Mouse (Mus musculus) megakaryocyte-erythroid progenitor cell, adult 5-6 weeks (primary cell): ENCODE measurements around the gene Rgl1. TPM values are rescaled to one million over a fixed set of nuclear protein-coding genes. Genes with fewer than 3 reads are reported as not detected.

Experiments used
- ATAC-seq: replicated peaks from 2 replicates; pipeline ENCODE4 v1.8.0; 2016; ENCODE audit warnings: mild to moderate bottlenecking, inconsistent platforms; ENCODE audit not compliant: severe bottlenecking, poor library complexity, low FRiP score, low TSS enrichment
- total RNA-seq, 2 experiments: library from RNA; stranded (forward) in 1 of 2; stranded (reverse) in 1 of 2; fragments of 200-1000, 215-1000 nt in 1 of 2; fragments of >200 nt in 1 of 2; fragmentation: Nextera tagmentation in 1 of 2; gene quantifications; 2 replicates each; pipeline ENCODE4 v1.2.3; 2014 to 2017

Rgl1 gene
- total RNA-seq, 2 experiments from 2014 or later, result 2.7 to 7.3 TPM

DNA sequence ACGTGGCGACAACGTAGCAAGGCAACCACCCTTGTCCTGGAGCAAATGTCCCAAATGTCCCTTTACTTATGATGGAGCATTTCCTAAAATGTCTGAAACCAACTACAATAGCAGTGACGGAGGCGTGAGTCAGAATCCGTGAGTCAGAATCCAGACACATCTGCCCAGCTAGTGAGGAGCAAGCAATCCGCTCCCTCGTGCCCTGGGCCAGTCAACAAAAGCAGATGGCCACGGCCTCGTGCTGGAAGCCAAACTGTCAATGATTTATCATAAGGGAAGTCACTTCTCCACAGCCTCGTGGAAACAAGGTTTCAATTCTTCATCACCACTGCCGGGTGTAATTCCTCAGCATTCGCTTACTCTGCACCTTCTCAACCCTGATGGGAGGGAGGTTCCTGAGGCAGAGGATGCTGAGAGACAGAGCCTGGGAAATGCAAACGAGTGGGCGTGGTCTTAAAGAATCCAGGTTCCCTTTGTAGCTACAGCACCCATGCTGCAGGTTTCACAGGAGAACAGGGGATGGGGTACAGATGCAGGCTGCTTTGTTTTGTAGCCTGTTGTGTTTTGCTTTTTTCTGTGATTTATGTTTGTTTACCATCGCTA, 229.6 kb downstream of the Rgl1 start:
- ATAC-seq, result no peak

DNA sequence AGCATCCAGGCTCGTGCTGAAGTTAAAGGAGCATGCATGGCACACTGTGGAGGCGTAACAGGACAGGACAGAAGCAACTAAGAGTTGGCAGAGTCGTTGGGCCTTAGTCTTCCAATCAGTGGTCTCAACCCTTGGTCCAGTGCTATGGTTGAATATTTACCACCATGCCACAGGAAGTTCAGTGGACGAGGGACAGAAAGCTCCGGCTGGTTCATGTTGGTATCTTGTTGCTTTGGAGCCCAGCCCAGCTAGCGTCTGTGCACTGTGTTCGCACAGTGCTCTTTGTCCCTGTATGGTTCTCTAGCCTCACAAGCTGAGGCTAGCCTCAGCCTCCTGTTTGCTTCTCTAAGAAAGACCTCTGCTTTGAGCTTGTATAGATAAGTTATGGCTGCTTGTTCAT, 231.6 kb downstream of the Rgl1 start:
- ATAC-seq, result no peak

DNA sequence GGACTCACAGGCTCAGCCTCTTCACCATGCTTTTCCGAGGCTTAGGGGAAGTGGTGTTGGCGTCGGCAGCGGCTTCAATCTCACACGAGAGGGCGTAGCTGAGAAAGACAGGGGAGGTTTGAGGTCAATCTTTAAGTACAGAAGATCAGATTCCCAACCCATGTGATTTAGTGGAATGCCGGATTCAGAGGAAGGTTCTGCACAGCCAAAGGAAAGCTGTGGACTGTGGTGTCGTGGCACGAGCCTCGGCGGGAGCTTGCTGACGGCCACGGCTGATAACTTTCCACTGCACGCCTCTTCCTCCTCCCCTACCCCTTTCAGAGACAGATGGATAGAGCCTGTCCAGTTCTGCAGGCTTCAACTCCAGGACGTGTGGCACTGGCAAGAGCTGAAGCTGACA, 234.7 kb downstream of the Rgl1 start:
- 0 out of 2 replicates have a peak, but pooled peaks have one; percentile 35 for ATAC-seq

DNA sequence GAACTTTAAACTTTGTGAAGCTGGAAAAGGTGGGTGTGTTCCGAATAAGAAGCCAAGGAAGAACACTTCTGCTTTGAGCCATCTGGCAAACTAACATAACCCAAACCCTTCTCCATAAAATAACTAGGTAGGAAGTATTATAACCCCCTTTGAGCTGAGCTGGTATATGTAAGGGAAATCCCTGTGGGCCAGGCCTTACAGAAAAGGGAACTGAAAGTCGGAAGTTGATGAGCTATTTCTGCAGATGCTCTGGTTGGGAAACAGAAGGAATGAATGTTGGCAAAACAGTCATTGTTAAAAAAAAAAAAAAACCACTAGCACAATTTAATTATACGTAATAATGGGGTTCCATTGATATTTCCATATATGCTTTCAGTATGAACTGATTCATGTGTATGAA, 237.4 kb downstream of the Rgl1 start:
- no peak for ATAC-seq

DNA sequence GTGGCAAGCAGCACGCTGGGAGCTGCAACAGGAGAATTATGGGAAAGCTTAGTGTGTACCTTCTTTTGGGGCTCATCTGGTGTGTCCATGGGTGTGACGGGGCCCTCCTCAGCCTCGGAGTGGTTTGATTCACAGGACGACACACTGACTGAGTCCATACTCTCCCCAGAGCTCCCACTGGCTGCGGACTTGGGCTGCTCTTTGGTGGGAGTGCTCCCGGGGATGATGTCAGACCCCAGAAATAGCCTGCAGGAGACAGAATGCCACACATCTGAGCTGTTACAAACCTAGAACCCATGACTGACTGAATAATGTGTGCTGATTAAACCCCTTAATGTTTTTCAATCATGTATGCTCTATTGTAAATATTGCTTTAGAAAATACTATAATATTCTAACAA, 237.9 kb downstream of the Rgl1 start:
- no peak for ATAC-seq

DNA sequence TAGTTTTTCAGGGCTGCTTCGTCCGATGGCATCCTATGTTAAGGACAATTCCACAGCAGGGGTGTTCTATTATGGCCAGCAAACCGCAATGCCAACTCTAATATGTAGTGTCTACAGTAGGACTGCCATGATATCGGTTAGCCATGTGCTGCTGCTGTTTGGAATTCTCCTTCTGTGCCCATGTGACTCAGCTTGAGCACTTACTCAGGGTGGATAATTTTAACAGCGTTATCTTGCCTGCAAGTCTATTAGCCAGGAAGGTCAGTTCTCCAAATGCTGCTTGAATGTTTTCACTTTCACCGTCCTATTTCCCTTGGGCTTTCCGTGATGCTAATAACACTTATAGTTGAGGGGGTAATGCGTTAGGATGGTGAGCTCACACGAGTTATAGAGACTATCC, 240.0 kb downstream of the Rgl1 start:
- no peak for ATAC-seq

DNA sequence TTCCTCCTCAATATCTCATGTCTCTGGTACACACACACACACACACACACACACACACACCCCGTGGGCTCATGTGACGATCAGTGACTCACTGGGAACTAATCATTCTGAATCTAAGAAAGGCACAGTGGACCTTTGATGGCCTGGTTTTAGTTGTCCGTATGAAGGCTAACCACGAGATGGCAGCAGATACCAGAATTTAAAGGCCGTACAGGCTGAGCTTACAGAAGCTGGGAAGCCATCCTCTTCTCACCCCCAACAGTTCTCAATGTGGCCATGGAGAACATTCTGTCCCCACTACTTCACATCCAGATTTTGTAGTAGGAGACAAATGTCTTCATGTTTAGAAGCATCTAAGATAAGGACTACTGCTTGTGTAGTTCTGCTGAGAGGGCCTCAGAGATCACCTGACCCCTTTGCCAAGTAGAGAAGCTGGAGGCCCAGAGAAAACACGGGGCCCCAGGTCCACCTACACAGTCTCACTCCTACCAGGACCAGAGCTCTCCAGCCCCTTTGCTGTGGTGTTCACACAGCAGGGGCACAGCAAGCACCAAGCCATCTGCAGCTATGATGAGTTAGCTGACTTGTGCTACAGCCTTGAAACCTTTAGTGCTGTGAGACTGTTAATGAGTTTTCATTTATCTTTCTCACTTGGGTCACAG, 241.0 kb downstream of the Rgl1 start:
- peak; percentile 88 for ATAC-seq

DNA sequence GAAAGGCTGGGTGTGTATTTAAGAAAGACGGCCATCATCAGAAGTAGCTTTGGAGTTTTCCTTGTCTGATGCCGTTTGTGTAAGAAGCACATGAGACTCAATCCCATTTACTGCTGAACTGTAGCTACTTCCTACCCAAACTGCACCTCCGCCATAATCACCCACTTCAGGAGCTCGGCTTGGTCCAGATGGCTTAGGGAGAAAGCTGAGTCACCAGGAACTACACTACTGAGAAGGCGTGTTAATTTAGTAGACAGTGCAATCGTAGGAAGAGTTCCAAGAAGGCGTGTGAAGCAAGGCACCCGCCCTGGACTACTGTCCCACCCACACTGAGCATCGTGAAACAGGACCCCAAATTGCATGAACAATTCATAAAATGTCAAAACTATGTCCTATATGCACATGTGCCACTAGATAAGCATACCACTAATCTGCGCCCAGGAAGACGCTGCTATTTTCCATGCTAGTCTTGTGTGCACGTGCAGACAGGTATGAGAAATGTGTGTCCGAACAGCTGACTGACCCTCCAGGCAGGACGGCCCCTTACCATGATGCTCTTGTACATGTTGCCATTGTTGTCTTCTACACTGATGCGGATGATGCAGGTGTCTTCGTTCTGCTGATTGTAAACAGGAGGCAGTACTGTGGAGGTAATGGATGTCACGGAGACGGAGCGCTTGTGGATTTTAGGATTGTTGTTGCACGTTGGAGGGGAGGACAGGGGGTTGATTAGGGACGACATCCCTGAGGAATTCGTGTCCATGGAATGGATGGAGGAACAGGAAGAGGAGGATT, 241.9 kb downstream of the Rgl1 start:
- no peak for ATAC-seq

DNA sequence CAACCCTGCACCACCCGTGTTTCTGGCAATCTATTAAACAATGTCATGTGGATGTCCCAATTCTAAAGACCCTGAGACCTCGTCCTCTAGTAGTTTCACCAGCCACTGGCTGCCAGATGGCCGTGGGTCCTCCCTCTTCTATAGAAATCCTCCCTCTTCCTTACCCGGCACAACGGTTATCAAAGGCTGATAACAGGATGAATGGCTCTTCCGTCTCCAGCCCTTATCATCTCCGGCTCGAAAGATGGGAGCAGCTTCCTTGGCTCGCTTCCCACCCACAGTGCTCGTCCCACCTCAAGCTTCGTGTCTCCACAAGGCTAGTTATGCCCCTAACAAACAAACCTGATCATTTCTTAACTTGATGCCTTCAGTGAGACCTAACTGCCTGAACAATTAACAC, 242.9 kb downstream of the Rgl1 start:
- ATAC-seq, result no peak

DNA sequence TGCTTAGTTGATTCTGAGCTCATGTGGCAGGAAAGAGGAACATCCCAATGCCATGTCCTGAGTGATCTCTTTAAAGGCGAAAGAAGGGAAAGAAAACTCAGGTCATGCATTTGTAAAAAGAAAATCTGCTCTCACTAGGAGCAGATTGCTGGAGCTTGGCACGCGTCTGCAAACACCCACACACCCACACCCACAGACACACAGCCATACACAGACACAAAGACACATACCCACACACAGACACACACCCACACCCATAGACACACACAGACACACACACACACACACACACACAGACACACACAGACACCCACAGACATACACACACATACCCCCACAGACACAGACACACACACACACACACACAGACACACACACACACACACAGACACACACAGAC, 243.9 kb downstream of the Rgl1 start:
- ATAC-seq, result no peak

DNA sequence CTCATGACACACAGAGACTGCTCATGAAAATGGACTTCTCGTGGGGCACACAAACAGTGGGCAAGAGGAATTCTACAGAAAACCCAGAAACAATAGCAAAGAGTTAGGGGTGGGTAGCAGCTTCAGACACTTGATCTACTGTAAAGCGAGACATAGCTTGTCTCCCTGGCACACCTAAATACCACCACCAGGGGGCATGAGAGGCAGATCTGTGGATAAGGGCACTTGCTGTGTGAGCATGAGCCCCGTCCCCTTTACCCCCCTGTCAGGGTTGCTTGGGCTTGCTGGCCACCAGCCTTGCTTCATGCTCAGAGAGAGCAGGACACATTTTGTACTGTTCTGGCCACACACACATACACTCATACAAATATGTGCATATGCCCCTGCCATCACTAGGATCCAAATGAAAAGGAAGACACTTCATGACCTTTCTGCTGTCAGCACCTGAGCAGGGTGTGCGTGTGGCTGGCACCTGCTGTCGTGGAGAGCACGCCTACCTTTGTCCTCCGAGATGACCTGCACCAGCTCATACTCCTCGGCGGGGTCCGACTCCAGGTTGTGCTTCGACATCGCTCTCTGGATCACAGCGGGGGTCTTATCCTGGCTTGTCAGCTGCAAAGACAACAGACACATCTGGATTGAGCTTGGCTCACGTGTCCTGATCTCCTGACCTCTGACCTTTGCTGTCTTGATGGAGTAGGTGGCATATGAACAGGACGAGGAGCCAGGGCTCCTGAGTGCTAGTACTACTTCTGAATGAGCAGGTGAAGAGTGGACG, 245.2 kb downstream of the Rgl1 start:
- ATAC-seq, result peak; percentile 74

DNA sequence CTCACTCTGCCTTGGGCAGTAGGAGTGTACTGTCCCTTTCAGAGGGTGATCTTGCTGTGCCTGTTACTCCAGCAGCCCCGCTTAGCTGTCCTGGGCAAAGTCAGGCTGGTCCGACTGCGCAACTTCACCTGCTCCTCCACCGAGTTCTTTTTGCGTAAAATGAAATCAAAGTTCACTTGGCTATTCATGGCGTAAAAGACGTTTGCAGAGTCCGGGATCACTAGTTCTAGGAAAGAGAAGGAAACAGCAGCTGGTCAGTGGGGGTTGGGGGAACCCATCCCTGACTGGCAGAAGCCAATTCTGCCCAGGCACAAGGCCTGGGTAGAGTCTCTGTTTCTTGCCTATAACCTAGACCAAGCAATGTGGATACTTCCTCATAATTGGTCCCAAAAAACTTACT, 247.2 kb downstream of the Rgl1 start:
- no peak for ATAC-seq

DNA sequence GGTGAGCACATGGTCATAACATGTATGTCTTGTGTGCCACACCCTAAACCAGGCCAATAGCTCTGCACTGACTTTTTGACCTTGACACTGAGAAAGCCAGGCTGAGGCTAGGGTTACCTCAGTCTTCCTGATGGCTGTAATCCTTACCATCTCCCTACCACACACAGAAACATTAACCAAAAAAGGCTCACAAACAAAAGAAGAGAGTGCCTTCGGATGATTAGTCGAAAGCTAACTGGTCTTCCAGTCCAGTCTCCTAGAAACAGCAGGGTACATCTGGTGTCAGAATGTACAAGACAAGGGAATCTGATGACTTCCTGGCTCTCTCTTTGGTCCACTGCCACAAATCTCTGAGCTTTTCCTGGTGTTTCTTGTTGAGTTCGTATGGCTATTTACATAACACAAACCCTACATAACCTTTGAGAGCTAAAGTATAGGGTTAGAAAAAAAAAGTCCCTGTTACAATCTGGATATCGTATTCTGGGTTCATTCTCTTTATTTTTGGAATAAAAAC, 249.0 kb downstream of the Rgl1 start:
- ATAC-seq, result no peak

DNA sequence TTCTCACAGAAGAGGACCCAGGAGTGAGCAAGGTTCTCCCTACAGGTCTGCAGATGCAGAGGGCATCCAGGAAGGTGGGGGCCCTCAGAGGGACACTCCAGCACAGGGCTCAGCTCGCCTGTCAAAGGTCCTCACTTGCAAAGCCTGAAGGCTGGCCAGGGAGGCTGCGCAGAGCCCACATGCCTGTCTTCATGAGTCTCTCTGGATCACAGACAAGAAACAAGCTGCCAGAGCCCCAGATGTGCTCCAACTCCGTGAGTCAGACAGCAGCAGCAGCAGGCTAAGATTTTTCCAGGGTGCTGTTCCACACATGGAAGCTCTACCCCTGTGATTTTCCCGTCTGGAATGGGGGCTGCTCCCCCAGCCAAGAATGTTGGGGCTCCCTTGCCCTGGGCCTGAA, 251.9 kb downstream of the Rgl1 start:
- ATAC-seq, result no peak

DNA sequence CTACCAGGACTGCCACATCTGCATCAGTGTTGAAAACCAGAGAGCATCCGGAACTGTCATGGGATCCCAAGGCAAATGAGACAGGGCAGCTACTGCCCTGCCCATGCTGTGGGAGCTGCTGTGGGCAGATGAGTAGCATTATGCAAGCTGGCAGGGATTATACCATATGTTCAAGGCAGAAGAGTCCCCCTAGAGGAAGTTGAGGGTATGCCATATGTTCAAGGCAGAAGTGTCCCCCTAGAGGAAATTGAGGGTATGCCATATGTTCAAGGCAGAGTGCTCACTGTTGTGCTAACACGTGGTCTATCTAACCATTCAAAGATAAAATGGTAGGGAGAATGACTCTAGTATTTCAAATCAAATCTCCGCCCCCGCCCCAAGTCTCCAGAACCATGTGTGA, 254.9 kb downstream of the Rgl1 start:
- ATAC-seq, result peak; percentile 96

DNA sequence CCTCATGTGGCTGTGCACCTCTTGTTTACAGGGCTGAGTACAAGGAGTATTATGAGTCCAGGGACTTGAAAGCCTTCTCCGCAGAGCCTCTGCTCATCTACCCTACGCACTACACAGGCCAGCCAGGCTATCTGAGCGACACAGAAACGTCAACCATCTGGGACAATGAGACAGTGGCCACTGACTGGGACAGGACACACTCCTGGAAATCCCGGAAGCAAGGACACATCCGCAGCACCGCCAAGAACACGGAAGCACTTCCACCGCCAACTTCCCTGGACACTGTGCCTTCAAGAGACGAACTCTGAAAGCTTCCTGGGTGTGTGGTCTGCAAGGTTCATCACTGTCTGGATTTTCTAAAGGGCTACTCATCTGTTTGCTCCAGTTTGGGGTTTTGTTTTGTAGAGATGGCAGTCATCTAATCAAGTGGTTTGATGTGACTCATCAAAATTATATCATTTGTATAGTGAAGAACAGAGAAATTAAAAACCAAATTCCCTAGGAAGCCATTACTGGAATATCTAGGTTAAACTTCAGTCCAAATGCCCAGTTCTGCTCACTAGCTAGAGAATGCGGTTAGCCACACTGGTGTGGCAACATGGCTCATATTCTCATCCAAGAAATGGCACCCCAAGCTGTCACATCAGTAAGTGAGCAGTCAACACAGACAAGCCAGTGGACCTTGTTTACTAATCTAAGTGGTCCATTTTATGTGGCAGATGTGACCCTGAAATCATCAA, 257.5 kb downstream of the Rgl1 start:
- no peak for ATAC-seq

DNA sequence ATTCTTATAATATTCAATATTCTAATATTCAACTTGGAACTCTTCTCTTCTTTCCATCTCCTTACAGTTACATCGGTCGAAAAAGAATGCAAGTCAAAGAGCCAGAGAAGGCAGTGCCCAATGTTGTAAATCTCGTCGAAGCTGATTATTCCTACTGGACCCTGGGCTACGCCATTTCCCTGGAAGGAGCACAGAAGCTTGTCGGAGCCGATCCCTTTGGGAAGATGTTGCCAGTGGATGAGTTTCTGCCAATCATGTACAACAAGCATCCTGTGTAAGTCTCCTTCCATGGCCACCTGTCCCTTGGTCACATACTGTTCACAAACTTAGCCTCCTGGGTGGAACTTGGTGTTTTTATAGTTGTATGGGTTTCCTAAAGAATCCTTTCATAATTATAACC, 259.4 kb downstream of the Rgl1 start:
- ATAC-seq, result no peak

DNA sequence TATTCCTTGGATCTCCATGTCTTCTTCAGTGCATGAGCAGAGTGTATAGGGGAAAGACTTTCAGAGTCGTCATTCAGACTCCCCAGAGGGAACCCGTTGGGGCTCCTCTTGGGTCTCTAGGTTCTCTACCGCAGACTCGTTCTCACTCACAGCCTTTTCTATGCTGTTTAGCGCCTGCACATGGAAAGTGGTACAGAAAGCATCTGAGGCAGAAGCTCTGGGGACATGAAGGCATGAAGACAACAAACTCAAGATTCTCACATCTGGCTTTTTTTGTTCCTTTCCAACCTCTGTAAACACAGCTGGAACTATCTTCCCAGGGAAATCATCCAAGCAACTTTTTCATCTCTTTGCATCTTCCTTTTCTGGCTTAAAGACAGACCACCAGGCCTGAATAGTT, 260.0 kb downstream of the Rgl1 start:
- ATAC-seq, result no peak

DNA sequence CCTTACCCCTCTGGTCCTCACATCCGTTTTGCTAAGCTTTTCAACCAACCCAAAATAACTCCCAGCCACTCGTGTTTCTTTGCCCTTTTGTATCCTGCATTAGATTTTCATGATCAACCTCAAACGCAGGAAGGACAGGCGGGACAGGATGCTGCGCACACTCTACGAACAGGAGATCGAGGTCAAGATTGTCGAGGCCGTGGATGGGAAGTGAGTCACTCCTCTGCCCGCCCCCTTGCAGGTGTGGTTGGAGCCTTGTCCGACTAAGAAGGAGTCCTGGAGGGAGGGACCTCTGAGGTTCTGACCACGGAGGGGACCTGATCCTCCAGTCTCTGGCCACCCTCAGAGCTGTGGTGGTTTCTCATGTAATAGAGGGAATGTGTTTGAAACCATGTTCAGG, 266.3 kb downstream of the Rgl1 start:
- ATAC-seq, result peak; percentile 22; the same call in 1 of the 2 replicates
